Mouse (Mus musculus) small intestine, adult 2 months (tissue): ENCODE data around the gene Abca12. TPM values are rescaled to one million over a fixed set of nuclear protein-coding genes. Genes with fewer than 3 reads are reported as not detected.

ENCODE experiments used
- H3K27ac ChIP-seq: fragments of 200-500 bp; 2 replicates; pipeline ENCODE4 v1.5.1; 2012; ENCODE audit warnings: low read depth, low read length, control low read depth, inconsistent platforms; ENCODE audit not compliant: insufficient read depth
- H3K27me3 ChIP-seq: fragments of 200-500 bp; 2 replicates; pipeline ENCODE4 v1.6.1; 2012; ENCODE audit warnings: mild to moderate bottlenecking, moderate library complexity, low read length, inconsistent platforms; ENCODE audit not compliant: control insufficient read depth, insufficient read depth
- H3K36me3 ChIP-seq: fragments of 200-500 bp; 2 replicates; pipeline ENCODE4 v1.6.1; 2012; ENCODE audit warnings: mild to moderate bottlenecking, low read length, control low read depth, inconsistent platforms; ENCODE audit not compliant: control insufficient read depth, insufficient read depth
- H3K4me1 ChIP-seq: fragments of 200-500 bp; 2 replicates; pipeline ENCODE4 v1.6.1; 2012; ENCODE audit warnings: low read length, inconsistent platforms, mixed read lengths; ENCODE audit not compliant: control insufficient read depth, insufficient read depth, insufficient read length
- H3K4me3 ChIP-seq: fragments of 200-500 bp; 2 replicates; pipeline ENCODE4 v1.5.1; 2012; ENCODE audit warnings: low read depth, mild to moderate bottlenecking, control low read depth, inconsistent platforms, low read length, moderate library complexity
- CTCF ChIP-seq: fragments of 200-500 bp; IDR thresholded peaks from 2 replicates; pipeline ENCODE4 v1.5.1; 2012; ENCODE audit warnings: low read depth, mild to moderate bottlenecking, control low read depth, inconsistent platforms, low read length, moderate library complexity, mixed read lengths; ENCODE audit not compliant: insufficient replicate concordance, insufficient read length; ENCODE audit errors: extremely low read depth
- POLR2A ChIP-seq: fragments of 200-500 bp; IDR thresholded peaks from 2 replicates; pipeline ENCODE4 v1.6.1; 2012; ENCODE audit warnings: low read depth, mild to moderate bottlenecking, control low read depth, inconsistent platforms, low read length, moderate library complexity
- WGBS: fragments of 180-500 bp; shearing (Covaris S2); methylation state at CpG from one replicate; pipeline ENCODE4 v1.1.7; 2018; 5-methylcytosine and 5-hydroxymethylcytosine counted together
- polyA plus RNA-seq: library from polyadenylated mRNA; depleted of rRNA; stranded (reverse); fragments of >200 nt; gene quantifications from 2 replicates; pipeline ENCODE4 v1.2.3, GENCODE M21; 2012

The Abca12 gene
- polyA plus RNA-seq, 1 experiment = not detected

- 65% methylated on average over 3 of the region's 3 CpGs for WGBS
- H3K27ac ChIP-seq = no peak overlapping the region
- H3K4me1 ChIP-seq = no peaks in the 10 kb centered on the region
- H3K27me3 ChIP-seq = no peaks in the 10 kb centered on the region; the same call in 1 of the 2 replicates
- no peak for TF ChIP-seq POLR2A
- TF ChIP-seq CTCF = no peak
- H3K36me3 ChIP-seq = no peaks in the 10 kb centered on the region
- H3K4me3 ChIP-seq = no peak overlapping the region
These were observed 170.1 kb downstream of the Abca12 start for GRCm38 (mm10) chr1:71244647-71245046.

- Histone ChIP-seq H3K4me3 (no peak overlapping the region), H3K36me3 (no peaks in the 10 kb centered on the region), H3K27ac (no peak overlapping the region), H3K4me1 (no peaks in the 10 kb centered on the region), H3K27me3 (no peaks in the 10 kb centered on the region; the same call in 1 of the 2 replicates)
- WGBS = 67% methylated on average over 1 of the region's 1 CpGs
- TF ChIP-seq POLR2A = no peak
- no peak for TF ChIP-seq CTCF
These were observed 173.3 kb downstream of the Abca12 start for GRCm38 (mm10) chr1:71241396-71241795.

DNA sequence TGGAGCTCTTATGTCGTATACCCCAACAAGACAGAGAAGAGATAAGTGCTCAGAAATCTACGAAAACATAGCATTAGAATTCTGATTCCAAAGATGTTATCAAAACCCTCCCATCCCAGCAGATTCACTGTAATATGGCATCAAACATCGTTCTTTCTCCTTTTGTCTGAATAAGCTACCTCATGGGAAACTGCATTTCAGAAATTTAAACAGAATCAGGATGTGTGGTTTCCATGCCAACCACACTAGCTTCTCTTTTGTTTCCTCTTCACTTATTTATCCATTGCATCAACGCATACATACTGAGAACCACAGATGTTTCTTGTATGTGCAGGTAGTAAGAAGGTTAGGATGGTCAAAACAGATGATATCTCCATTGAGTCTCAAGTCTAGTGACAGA lies 175.1 kb downstream of the Abca12 start:
- TF ChIP-seq POLR2A = no peak
- TF ChIP-seq CTCF = no peak
- Histone ChIP-seq H3K27me3 (no peaks in the 10 kb centered on the region; the same call in 1 of the 2 replicates), H3K4me3 (no peak overlapping the region), H3K4me1 (no peaks in the 10 kb centered on the region), H3K27ac (no peak overlapping the region), H3K36me3 (no peaks in the 10 kb centered on the region)
- 85% methylated on average over 4 of the region's 4 CpGs for WGBS

DNA sequence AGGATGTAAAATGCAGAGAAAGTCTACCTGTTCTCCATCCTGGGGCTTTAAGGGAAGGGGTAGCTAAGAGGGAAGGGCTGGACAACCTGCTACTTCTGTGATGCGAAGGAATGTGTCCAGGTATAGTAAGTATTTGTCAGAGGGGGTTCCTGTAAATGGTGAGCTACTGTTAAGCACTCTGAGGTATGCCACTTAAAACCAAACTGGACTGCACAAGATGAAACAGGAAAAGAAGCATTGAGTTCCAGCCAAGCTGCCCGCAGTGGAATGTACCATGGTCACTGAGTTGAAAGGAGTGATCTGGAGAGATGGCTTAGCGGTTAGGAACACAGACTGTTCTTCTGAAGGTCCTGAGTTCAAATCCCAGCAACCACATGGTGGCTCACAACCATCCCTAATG lies 179.4 kb downstream of the Abca12 start:
- H3K27ac ChIP-seq = no peak overlapping the region
- H3K27me3 ChIP-seq = no peaks in the 10 kb centered on the region
- no peak overlapping the region for H3K4me3 ChIP-seq
- 89% methylated on average over 3 of the region's 3 CpGs for WGBS
- no peaks in the 10 kb centered on the region for H3K36me3 ChIP-seq
- TF ChIP-seq CTCF (no peak), POLR2A (no peak)
- H3K4me1 ChIP-seq = no peaks in the 10 kb centered on the region

- WGBS = 57% methylated on average over 2 of the region's 2 CpGs
- Histone ChIP-seq H3K27me3 (no peaks in the 10 kb centered on the region), H3K27ac (no peak overlapping the region), H3K4me1 (no peaks in the 10 kb centered on the region), H3K36me3 (no peaks in the 10 kb centered on the region), H3K4me3 (no peak overlapping the region)
- no peak for TF ChIP-seq POLR2A
- no peak for TF ChIP-seq CTCF
These were observed 183.5 kb downstream of the Abca12 start for GRCm38 (mm10) chr1:71231211-71231610.

DNA sequence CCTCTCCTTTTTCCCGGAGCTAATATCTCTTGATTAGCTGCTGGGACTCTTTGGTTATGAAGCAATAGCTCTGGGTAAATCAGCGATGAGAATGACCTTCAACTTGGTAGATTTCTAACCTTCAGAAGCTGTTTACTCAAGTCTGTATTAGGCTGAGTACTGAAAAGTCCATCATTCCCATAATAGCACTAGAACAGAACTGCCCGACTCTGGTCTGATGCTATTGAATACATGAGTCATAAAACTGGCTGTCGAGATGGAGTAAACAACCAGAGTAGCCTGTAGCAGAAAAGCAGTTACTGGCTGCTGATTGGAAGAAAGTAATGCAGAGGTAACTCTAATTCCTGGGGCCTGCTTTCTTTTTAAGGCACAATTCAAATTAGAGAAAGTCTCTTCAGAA lies 211.1 kb downstream of the Abca12 start:
- Histone ChIP-seq H3K4me3 (no peak overlapping the region), H3K27ac (no peak overlapping the region), H3K27me3 (no peaks in the 10 kb centered on the region), H3K4me1 (no peaks in the 10 kb centered on the region), H3K36me3 (no peaks in the 10 kb centered on the region)
- no peak for TF ChIP-seq CTCF
- TF ChIP-seq POLR2A = no peak
- WGBS = 36% methylated on average over 4 of the region's 4 CpGs

DNA sequence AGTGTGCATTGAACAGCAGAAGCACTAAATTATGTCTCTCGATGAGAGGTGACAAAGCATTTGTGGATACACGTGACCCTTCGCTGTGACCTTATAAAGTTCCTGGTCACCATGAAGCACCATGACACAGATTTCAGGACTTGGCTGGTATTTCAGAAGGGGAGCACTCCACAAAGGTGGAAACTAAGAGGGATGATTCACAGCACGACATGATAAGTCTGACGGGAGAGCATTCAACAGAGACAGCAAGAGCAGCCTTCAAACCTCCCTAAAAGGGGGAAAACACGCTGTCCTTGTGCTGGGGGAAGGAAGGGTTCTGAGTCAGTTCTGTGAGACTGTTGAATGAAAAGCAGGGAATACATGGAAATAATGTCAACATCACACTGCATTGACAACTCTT lies 218.5 kb downstream of the Abca12 start:
- Histone ChIP-seq H3K4me1 (no peaks in the 10 kb centered on the region), H3K27ac (no peak overlapping the region), H3K27me3 (no peaks in the 10 kb centered on the region), H3K4me3 (no peak overlapping the region), H3K36me3 (no peaks in the 10 kb centered on the region)
- WGBS = 92% methylated on average over 6 of the region's 6 CpGs
- TF ChIP-seq CTCF = no peak
- TF ChIP-seq POLR2A = no peak

- H3K27ac ChIP-seq = no peak overlapping the region
- TF ChIP-seq CTCF (no peak), POLR2A (no peak)
- H3K4me1 ChIP-seq = no peaks in the 10 kb centered on the region
- no peak overlapping the region for H3K4me3 ChIP-seq
- no peaks in the 10 kb centered on the region for H3K27me3 ChIP-seq
- WGBS = 81% methylated on average over 4 of the region's 4 CpGs
- no peaks in the 10 kb centered on the region for H3K36me3 ChIP-seq
These were observed 219.4 kb downstream of the Abca12 start for GRCm38 (mm10) chr1:71195333-71195732.
